Mouse (Mus musculus): Measurements from ENCODE around the gene Tada1. TPM values are rescaled to one million over a fixed set of nuclear protein-coding genes. Genes with fewer than 3 reads are reported as not detected.

The Tada1 gene
- total and polyA plus RNA-seq, 2 experiments, result 11.8 to 12.5 TPM

DNA sequence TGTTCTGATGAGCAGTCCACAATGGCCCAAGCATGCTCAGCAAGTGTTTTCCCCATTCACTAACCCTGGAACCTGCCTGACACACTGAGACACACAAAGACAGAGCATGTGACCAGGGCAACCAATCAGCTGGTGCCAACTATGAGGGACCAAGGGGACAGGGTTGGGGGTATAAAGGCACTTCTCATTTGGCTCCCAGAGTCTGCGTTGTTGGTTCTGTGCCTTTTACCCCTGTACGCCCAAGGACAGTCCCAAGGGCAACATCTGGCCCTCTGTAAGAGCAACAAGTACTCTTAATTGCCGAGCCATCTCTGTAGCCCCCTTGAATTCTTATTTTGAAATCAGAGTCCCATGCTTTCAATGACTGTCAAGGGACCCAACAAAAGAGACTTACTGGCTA lies 33.4 kb downstream of the Tada1 start:
- Histone ChIP-seq H3K4me1 (ENCODE audit: control insufficient read depth, insufficient read depth, low read length) (no peaks in the 10 kb centered on the region), H3K27me3 (ENCODE audit: control insufficient read depth, insufficient read depth, low read length) (no peaks in the 10 kb centered on the region), H3K4me3 (ENCODE audit: insufficient read depth, low read depth, low read length) (no peak overlapping the region), H3K27ac (replicated peaks; ENCODE audit: insufficient read depth, low read depth, low read length) (no peak overlapping the region), H3K36me3 (ENCODE audit: control insufficient read depth, insufficient read depth, low read length) (no peaks in the 10 kb centered on the region), H3K79me2 (ENCODE audit: control insufficient read depth, insufficient read depth, low read length) (no peaks in the 10 kb centered on the region), H3K9ac (ENCODE audit: low read depth, low read length) (no peak overlapping the region)
- 96% methylated on average over 3 of the region's 3 CpGs for WGBS
- TF ChIP-seq POLR2A (IDR thresholded peaks at IDR 0.05; ENCODE audit: extremely low read depth, insufficient read depth, low read length) (no peak), CTCF (IDR thresholded peaks at IDR 0.05; ENCODE audit: low read depth, low read length) (no peak)
- no peak for DNase-seq (ENCODE audit: extremely low read depth, low read depth, low spot score)

DNA sequence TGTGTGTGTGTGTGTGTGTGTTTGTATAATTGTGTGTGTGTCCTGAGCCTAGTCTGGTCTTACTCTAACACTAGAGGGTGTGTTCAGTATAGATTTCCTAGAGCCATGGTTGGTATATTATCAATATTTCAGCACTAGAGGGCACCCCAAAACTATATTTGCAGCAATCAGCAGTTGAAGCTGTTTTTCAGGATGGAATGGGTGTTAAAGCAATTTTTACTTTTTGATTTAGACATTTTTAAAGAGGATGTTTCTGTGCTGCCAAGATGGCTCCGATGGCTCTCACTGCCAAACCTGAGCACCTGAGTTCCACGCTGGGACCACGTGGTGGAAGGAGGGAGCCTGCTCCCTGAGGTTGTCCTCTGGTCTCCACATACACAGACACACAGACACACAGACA lies 50.2 kb downstream of the Tada1 start:
- 45% methylated on average over 3 of the region's 3 CpGs for WGBS
- no peaks in the 10 kb centered on the region for H3K4me1 ChIP-seq (ENCODE audit: control insufficient read depth, insufficient read depth, low read length)
- peak; percentile 4 for DNase-seq (ENCODE audit: extremely low read depth, low read depth, low spot score)
- TF ChIP-seq CTCF (IDR thresholded peaks at IDR 0.05; ENCODE audit: low read depth, low read length), result no peak
- TF ChIP-seq POLR2A (IDR thresholded peaks at IDR 0.05; ENCODE audit: extremely low read depth, insufficient read depth, low read length), result no peak
- H3K4me3 ChIP-seq (ENCODE audit: insufficient read depth, low read depth, low read length), result no peak overlapping the region
- no peaks in the 10 kb centered on the region for H3K79me2 ChIP-seq (ENCODE audit: control insufficient read depth, insufficient read depth, low read length)
- H3K9ac ChIP-seq (ENCODE audit: low read depth, low read length), result no peak overlapping the region
- no peaks in the 10 kb centered on the region for H3K36me3 ChIP-seq (ENCODE audit: control insufficient read depth, insufficient read depth, low read length)
- H3K27me3 ChIP-seq (ENCODE audit: control insufficient read depth, insufficient read depth, low read length), result no peaks in the 10 kb centered on the region
- H3K27ac ChIP-seq (replicated peaks; ENCODE audit: insufficient read depth, low read depth, low read length), result no peak overlapping the region

DNA sequence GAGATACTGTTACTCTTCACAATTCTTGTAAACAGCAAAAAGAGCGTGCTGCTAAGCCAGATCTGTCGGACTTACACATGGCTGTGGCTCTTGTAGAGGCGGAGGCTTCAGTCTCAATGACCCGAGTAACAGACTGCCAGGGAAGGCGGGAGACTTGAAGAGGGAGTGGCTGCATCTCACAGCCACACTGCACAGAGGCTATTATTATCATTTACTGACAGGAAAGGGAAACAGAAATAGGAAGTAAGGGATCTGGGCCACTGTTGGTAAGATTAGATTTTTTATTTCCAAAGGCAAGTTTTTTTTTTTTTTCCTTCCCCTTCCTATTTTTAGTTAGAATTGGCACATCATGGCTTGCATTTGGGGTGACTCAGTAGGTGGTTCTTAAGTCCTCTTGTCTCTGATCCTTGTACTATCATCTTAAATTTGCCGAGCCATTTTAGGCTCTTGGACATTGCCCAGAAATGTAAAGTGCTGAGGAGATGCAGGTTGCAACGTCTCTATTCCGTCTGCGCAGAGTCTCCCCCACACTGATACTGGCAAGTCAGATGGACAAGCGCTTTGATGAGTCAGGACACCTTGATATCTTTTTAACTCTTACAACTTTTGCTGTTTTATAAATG lies 51.0 kb downstream of the Tada1 start:
- peak; percentile 39 for DNase-seq (ENCODE audit: extremely low read depth, low read depth, low spot score)

DNA sequence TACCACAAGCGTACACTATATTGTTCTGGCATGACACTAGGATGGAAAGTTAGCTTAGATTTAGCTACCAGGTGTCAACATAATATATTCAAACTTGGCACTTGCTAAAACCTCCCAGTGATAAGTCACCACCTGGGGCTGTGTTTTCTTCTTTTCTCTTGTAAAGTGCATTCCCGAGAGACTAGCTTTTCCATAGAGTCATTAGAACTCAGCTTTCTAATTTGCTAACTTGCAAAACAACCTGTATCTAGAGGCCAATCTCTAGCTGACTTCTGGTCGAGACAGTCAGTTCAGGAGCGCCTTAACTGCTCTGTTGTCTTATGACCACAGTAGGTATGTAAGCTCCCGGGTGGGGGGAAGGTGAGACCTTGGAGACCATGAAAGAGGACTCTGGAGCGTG lies 60.5 kb downstream of the Tada1 start:
- H3K36me3 ChIP-seq (ENCODE audit: control insufficient read depth, insufficient read depth, low read length), result no peaks in the 10 kb centered on the region
- 61% methylated on average over 6 of the region's 6 CpGs for WGBS
- no peak overlapping the region for H3K9ac ChIP-seq (ENCODE audit: low read depth, low read length)
- TF ChIP-seq CTCF (IDR thresholded peaks at IDR 0.05; ENCODE audit: low read depth, low read length), result no peak
- no peak for TF ChIP-seq POLR2A (IDR thresholded peaks at IDR 0.05; ENCODE audit: extremely low read depth, insufficient read depth, low read length)
- no peak overlapping the region for H3K27ac ChIP-seq (replicated peaks; ENCODE audit: insufficient read depth, low read depth, low read length)
- no peak overlapping the region for H3K4me3 ChIP-seq (ENCODE audit: insufficient read depth, low read depth, low read length)
- H3K27me3 ChIP-seq (ENCODE audit: control insufficient read depth, insufficient read depth, low read length), result peaks cover 2% of the 10 kb centered on the region; the same call in 1 of the 2 replicates
- H3K4me1 ChIP-seq (ENCODE audit: control insufficient read depth, insufficient read depth, low read length), result no peaks in the 10 kb centered on the region
- H3K79me2 ChIP-seq (ENCODE audit: control insufficient read depth, insufficient read depth, low read length), result no peaks in the 10 kb centered on the region
- DNase-seq (ENCODE audit: extremely low read depth, low read depth, low spot score), result no peak

More for the DNA sequence above, 51.0 kb downstream of the Tada1 start:
- H3K4me1 ChIP-seq (ENCODE audit: control insufficient read depth, insufficient read depth, low read length), result no peaks in the 10 kb centered on the region
- H3K27me3 ChIP-seq (ENCODE audit: control insufficient read depth, insufficient read depth, low read length), result no peaks in the 10 kb centered on the region
- no peak for TF ChIP-seq CTCF (IDR thresholded peaks at IDR 0.05; ENCODE audit: low read depth, low read length)
- no peak for TF ChIP-seq POLR2A (IDR thresholded peaks at IDR 0.05; ENCODE audit: extremely low read depth, insufficient read depth, low read length)
- no peaks in the 10 kb centered on the region for H3K79me2 ChIP-seq (ENCODE audit: control insufficient read depth, insufficient read depth, low read length)
- no peaks in the 10 kb centered on the region for H3K36me3 ChIP-seq (ENCODE audit: control insufficient read depth, insufficient read depth, low read length)
- no peak overlapping the region for H3K9ac ChIP-seq (ENCODE audit: low read depth, low read length)
- WGBS, result 54% methylated on average over 10 of the region's 10 CpGs
- H3K4me3 ChIP-seq (ENCODE audit: insufficient read depth, low read depth, low read length), result no peak overlapping the region
- H3K27ac ChIP-seq (replicated peaks; ENCODE audit: insufficient read depth, low read depth, low read length), result no peak overlapping the region

DNA sequence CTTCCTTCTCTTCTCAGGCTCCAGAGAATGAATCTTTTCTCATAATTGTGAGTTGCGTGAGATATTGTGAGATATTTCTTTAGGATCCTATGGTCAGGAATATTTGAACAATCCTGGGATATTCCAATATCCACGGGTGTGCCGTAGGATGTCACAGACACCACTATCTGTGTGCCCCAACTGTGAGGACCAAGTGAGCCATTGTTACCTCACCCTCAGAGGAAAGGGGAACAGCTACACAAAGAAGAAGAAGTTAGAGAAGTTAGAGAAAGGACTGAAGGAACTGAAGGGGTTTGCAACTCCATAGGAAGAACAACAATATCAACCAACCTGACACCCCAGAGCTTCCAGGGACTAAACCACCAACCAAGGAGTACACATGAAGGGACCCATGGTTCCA lies 63.1 kb downstream of the Tada1 start:
- Histone ChIP-seq H3K9ac (ENCODE audit: low read depth, low read length) (no peak overlapping the region), H3K27ac (replicated peaks; ENCODE audit: insufficient read depth, low read depth, low read length) (no peak overlapping the region), H3K4me3 (ENCODE audit: insufficient read depth, low read depth, low read length) (no peak overlapping the region), H3K36me3 (ENCODE audit: control insufficient read depth, insufficient read depth, low read length) (no peaks in the 10 kb centered on the region), H3K79me2 (ENCODE audit: control insufficient read depth, insufficient read depth, low read length) (no peaks in the 10 kb centered on the region), H3K4me1 (ENCODE audit: control insufficient read depth, insufficient read depth, low read length) (no peaks in the 10 kb centered on the region), H3K27me3 (ENCODE audit: control insufficient read depth, insufficient read depth, low read length) (peaks cover 2% of the 10 kb centered on the region; the same call in 1 of the 2 replicates)
- no peak for DNase-seq (ENCODE audit: extremely low read depth, low read depth, low spot score)
- TF ChIP-seq POLR2A (IDR thresholded peaks at IDR 0.05; ENCODE audit: extremely low read depth, insufficient read depth, low read length), result no peak
- no peak for TF ChIP-seq CTCF (IDR thresholded peaks at IDR 0.05; ENCODE audit: low read depth, low read length)
- WGBS, result 81% methylated on average over 3 of the region's 3 CpGs

Other genes with a start within 250 kb of the Tada1 start
- not detected in 2 replicates for gene Gpa33, start 248.9 kb upstream of the Tada1 start, total RNA-seq (2014; rRNA removed)
- 0.25 and 0.31 TPM in 2 replicates for gene Gpa33, start 248.9 kb upstream of the Tada1 start, polyA plus RNA-seq (2012; rRNA removed)
- gene Mael, start 140.3 kb upstream of the Tada1 start, total RNA-seq (2014; rRNA removed), result not detected in 2 replicates
- not detected in 2 replicates for gene Mael, start 140.3 kb upstream of the Tada1 start, polyA plus RNA-seq (2012; rRNA removed)
- gene Ildr2, start 125.0 kb upstream of the Tada1 start, total RNA-seq (2014; rRNA removed), result 15.0 and 20.7 TPM in 2 replicates
- gene Ildr2, start 125.0 kb upstream of the Tada1 start, polyA plus RNA-seq (2012; rRNA removed), result 6.6 and 15.3 TPM in 2 replicates
- gene Pogk, start 30.8 kb downstream of the Tada1 start, total RNA-seq (2014; rRNA removed), result 1.8 and 3.3 TPM in 2 replicates
- gene Pogk, start 30.8 kb downstream of the Tada1 start, polyA plus RNA-seq (2012; rRNA removed), result 1.8 and 1.9 TPM in 2 replicates
- gene Gm4846, start 118.5 kb downstream of the Tada1 start, total RNA-seq (2014; rRNA removed), result 0.09 TPM in 1 of 2 replicates, not detected in the other
- gene Gm4846, start 118.5 kb downstream of the Tada1 start, polyA plus RNA-seq (2012; rRNA removed), result not detected in 2 replicates